Mouse (Mus musculus): ENCODE measurements around the gene Meig1. TPM values are rescaled to one million over a fixed set of nuclear protein-coding genes. Genes with fewer than 3 reads are reported as not detected.
A peak's percentile ranks its signal among the peaks of the same experiment; 100 is the strongest.
"Not testable (repeated sequence)": the region's sequence is repeated elsewhere in the genome, so short reads cannot be mapped to it uniquely, and the experiment has no call there.

The Meig1 gene
- polyA plus RNA-seq, 1 experiment from 2014 or later, result 0.29 TPM

GRCm38 (mm10) chr2:3423841-3424578, 1.6 kb upstream of the Meig1 start, which contains the start of gene Dclre1c:
Gene Dclre1c (plus strand): TSS chr2:3424131.
- peak; percentile 99 for ATAC-seq (ENCODE audit: low FRiP score, low TSS enrichment)
- no peaks in the 10 kb centered on the region for H3K9me3 ChIP-seq (ENCODE audit: low read length)
- no peaks in the 10 kb centered on the region for H3K27me3 ChIP-seq (ENCODE audit: insufficient read depth, low read length)
- 0% methylated on average over 29 of the region's 29 CpGs for WGBS
- H3K4me3 ChIP-seq (ENCODE audit: low read length), result peak within 1 kb of the TSS; percentile 65
- H3K27ac ChIP-seq (ENCODE audit: low read length), result 0 out of 2 replicates have a peak within 1 kb of the TSS, but pooled peaks have one; percentile 16
- peaks cover 10% of the 10 kb centered on the region for H3K4me1 ChIP-seq (ENCODE audit: insufficient read depth, low read length)
- peak within 1 kb of the TSS; percentile 94 for H3K4me2 ChIP-seq (replicated peaks; ENCODE audit: low read depth, low read length)
- H3K9ac ChIP-seq (replicated peaks; ENCODE audit: low read length), result peak within 1 kb of the TSS; percentile 65
- H3K36me3 ChIP-seq (ENCODE audit: insufficient read depth, low read length), result no peaks in the 10 kb centered on the region

DNA sequence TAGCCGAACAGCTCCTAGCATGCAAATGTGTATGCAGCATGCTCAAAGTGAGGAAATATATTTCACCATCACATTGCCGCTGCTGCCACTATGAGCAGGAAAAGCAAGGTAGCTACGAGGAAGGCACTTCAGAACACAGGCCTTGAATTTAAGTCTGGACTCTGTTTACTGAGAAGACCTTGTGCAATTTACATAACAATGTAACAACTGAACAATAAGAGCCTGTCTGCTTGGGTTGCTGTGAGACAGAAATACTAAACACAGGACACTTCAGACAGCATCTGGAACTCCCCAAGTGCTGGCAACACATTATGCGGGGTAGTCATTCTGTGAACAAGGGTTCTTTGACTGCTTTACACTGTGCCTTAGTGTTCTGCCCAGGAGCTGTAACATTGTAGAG, 2.3 kb downstream of the Meig1 start:
- Histone ChIP-seq H3K4me1 (ENCODE audit: insufficient read depth, low read length) (peaks cover 12% of the 10 kb centered on the region), H3K36me3 (ENCODE audit: insufficient read depth, low read length) (no peaks in the 10 kb centered on the region), H3K9me3 (ENCODE audit: low read length) (no peaks in the 10 kb centered on the region), H3K9ac (replicated peaks; ENCODE audit: low read length) (no peak overlapping the region), H3K27ac (ENCODE audit: low read length) (no peak overlapping the region), H3K4me2 (replicated peaks; ENCODE audit: low read depth, low read length) (no peak overlapping the region), H3K4me3 (ENCODE audit: low read length) (no peak overlapping the region), H3K27me3 (ENCODE audit: insufficient read depth, low read length) (peaks cover 11% of the 10 kb centered on the region)
- ATAC-seq (ENCODE audit: low FRiP score, low TSS enrichment), result no peak
- WGBS, result 74% methylated on average over 4 of the region's 4 CpGs

GRCm38 (mm10) chr2:3418883-3419431, 3.5 kb downstream of the Meig1 start:
- Histone ChIP-seq H3K9ac (replicated peaks; ENCODE audit: low read length) (peak overlapping the region; percentile 56), H3K27ac (ENCODE audit: low read length) (no peak overlapping the region), H3K9me3 (ENCODE audit: low read length) (no peaks in the 10 kb centered on the region; the same call in 1 of the 2 replicates), H3K27me3 (ENCODE audit: insufficient read depth, low read length) (peaks cover 11% of the 10 kb centered on the region), H3K4me2 (replicated peaks; ENCODE audit: low read depth, low read length) (peak overlapping the region; percentile 67), H3K4me1 (ENCODE audit: insufficient read depth, low read length) (peaks cover 6% of the 10 kb centered on the region; the same call in 1 of the 2 replicates), H3K36me3 (ENCODE audit: insufficient read depth, low read length) (no peaks in the 10 kb centered on the region), H3K4me3 (ENCODE audit: low read length) (peak overlapping the region; percentile 51)
- peak; percentile 97 for ATAC-seq (ENCODE audit: low FRiP score, low TSS enrichment)
- under 1% methylated on average over 38 of the region's 38 CpGs for WGBS

GRCm38 (mm10) chr2:3415676-3416075, 6.8 kb downstream of the Meig1 start:
- no peaks in the 10 kb centered on the region for H3K36me3 ChIP-seq (ENCODE audit: insufficient read depth, low read length)
- H3K27ac ChIP-seq (ENCODE audit: low read length), result no peak overlapping the region
- no peaks in the 10 kb centered on the region; the same call in 1 of the 2 replicates for H3K9me3 ChIP-seq (ENCODE audit: low read length)
- 0 out of 2 replicates have a peak, but pooled peaks cover 2% of the 10 kb centered on the region for H3K4me1 ChIP-seq (ENCODE audit: insufficient read depth, low read length)
- no peak overlapping the region for H3K4me3 ChIP-seq (ENCODE audit: low read length)
- no peak overlapping the region for H3K4me2 ChIP-seq (replicated peaks; ENCODE audit: low read depth, low read length)
- no peak for ATAC-seq (ENCODE audit: low FRiP score, low TSS enrichment)
- peaks cover 11% of the 10 kb centered on the region for H3K27me3 ChIP-seq (ENCODE audit: insufficient read depth, low read length)
- no peak overlapping the region for H3K9ac ChIP-seq (replicated peaks; ENCODE audit: low read length)
- WGBS, result 14% methylated on average over 1 of the region's 1 CpGs

GRCm38 (mm10) chr2:3414241-3414640, 8.2 kb downstream of the Meig1 start:
- 43% methylated on average over 4 of the region's 4 CpGs for WGBS
- Histone ChIP-seq H3K9ac (replicated peaks; ENCODE audit: low read length) (no peak overlapping the region), H3K36me3 (ENCODE audit: insufficient read depth, low read length) (no peaks in the 10 kb centered on the region), H3K27ac (ENCODE audit: low read length) (no peak overlapping the region), H3K4me2 (replicated peaks; ENCODE audit: low read depth, low read length) (no peak overlapping the region), H3K9me3 (ENCODE audit: low read length) (no peaks in the 10 kb centered on the region; the same call in 1 of the 2 replicates), H3K4me1 (ENCODE audit: insufficient read depth, low read length) (0 out of 2 replicates have a peak, but pooled peaks cover 2% of the 10 kb centered on the region), H3K4me3 (ENCODE audit: low read length) (no peak overlapping the region), H3K27me3 (ENCODE audit: insufficient read depth, low read length) (peaks cover 11% of the 10 kb centered on the region)
- ATAC-seq (ENCODE audit: low FRiP score, low TSS enrichment), result no peak

- no peak overlapping the region for H3K4me3 ChIP-seq (ENCODE audit: low read length)
- WGBS, result 69% methylated on average over 7 of the region's 7 CpGs
- no peaks in the 10 kb centered on the region for H3K4me1 ChIP-seq (ENCODE audit: insufficient read depth, low read length)
- H3K9ac ChIP-seq (replicated peaks; ENCODE audit: low read length), result no peak overlapping the region
- ATAC-seq (ENCODE audit: low FRiP score, low TSS enrichment), result no peak
- no peaks in the 10 kb centered on the region for H3K9me3 ChIP-seq (ENCODE audit: low read length)
- no peak overlapping the region for H3K4me2 ChIP-seq (replicated peaks; ENCODE audit: low read depth, low read length)
- H3K27me3 ChIP-seq (ENCODE audit: insufficient read depth, low read length), result no peaks in the 10 kb centered on the region
- no peaks in the 10 kb centered on the region for H3K36me3 ChIP-seq (ENCODE audit: insufficient read depth, low read length)
- no peak overlapping the region for H3K27ac ChIP-seq (ENCODE audit: low read length)
Observed at GRCm38 (mm10) chr2:3407756-3408155, 14.7 kb downstream of the Meig1 start.

- Histone ChIP-seq H3K27ac (ENCODE audit: low read length) (no peak overlapping the region), H3K4me3 (ENCODE audit: low read length) (no peak overlapping the region), H3K9ac (replicated peaks; ENCODE audit: low read length) (no peak overlapping the region), H3K9me3 (ENCODE audit: low read length) (no peaks in the 10 kb centered on the region), H3K4me1 (ENCODE audit: insufficient read depth, low read length) (no peaks in the 10 kb centered on the region), H3K36me3 (ENCODE audit: insufficient read depth, low read length) (no peaks in the 10 kb centered on the region), H3K27me3 (ENCODE audit: insufficient read depth, low read length) (no peaks in the 10 kb centered on the region), H3K4me2 (replicated peaks; ENCODE audit: low read depth, low read length) (no peak overlapping the region)
- ATAC-seq (ENCODE audit: low FRiP score, low TSS enrichment), result no peak
- WGBS, result 84% methylated on average over 4 of the region's 4 CpGs
Observed at GRCm38 (mm10) chr2:3405981-3406380, 16.5 kb downstream of the Meig1 start.

- H3K4me1 ChIP-seq (ENCODE audit: insufficient read depth, low read length); H3K36me3 ChIP-seq (ENCODE audit: insufficient read depth, low read length); H3K27me3 ChIP-seq (ENCODE audit: insufficient read depth, low read length); H3K9ac ChIP-seq (replicated peaks; ENCODE audit: low read length); H3K9me3 ChIP-seq (ENCODE audit: low read length); H3K4me3 ChIP-seq (ENCODE audit: low read length); H3K4me2 ChIP-seq (replicated peaks; ENCODE audit: low read depth, low read length); H3K27ac ChIP-seq (ENCODE audit: low read length); ATAC-seq (ENCODE audit: low FRiP score, low TSS enrichment): not testable (repeated sequence)
- WGBS, result 70% methylated on average over 10 of the region's 10 CpGs
Observed at GRCm38 (mm10) chr2:3397110-3397509, 25.3 kb downstream of the Meig1 start, which contains the start of gene Olah. Gene Olah (minus strand): TSS chr2:3397210.

- 75% methylated on average over 2 of the region's 2 CpGs for WGBS
- Histone ChIP-seq H3K4me2 (replicated peaks; ENCODE audit: low read depth, low read length) (no peak overlapping the region), H3K36me3 (ENCODE audit: insufficient read depth, low read length) (no peaks in the 10 kb centered on the region), H3K27ac (ENCODE audit: low read length) (no peak overlapping the region), H3K9me3 (ENCODE audit: low read length) (no peaks in the 10 kb centered on the region), H3K4me3 (ENCODE audit: low read length) (no peak overlapping the region), H3K4me1 (ENCODE audit: insufficient read depth, low read length) (no peaks in the 10 kb centered on the region), H3K9ac (replicated peaks; ENCODE audit: low read length) (no peak overlapping the region), H3K27me3 (ENCODE audit: insufficient read depth, low read length) (no peaks in the 10 kb centered on the region)
- no peak for ATAC-seq (ENCODE audit: low FRiP score, low TSS enrichment)
Observed at GRCm38 (mm10) chr2:3391945-3392344, 30.5 kb downstream of the Meig1 start.

Measured in kidney, embryonic 16.5 days (tissue).